Mouse (Mus musculus) thymus, adult 2 months (tissue): ENCODE measurements around the gene Enc1. TPM values are rescaled to one million over a fixed set of nuclear protein-coding genes. Genes with fewer than 3 reads are reported as not detected.
"Not testable (repeated sequence)": the region's sequence is repeated elsewhere in the genome, so short reads cannot be mapped to it uniquely, and the experiment has no call there.

Experiments
- DNase-seq: peaks from one replicate; pipeline ENCODE4 v3.0.0; 2021
- H3K27ac ChIP-seq: fragments of 200-500 bp; 2 replicates; pipeline ENCODE4 v1.5.1; 2012; ENCODE audit warnings: low read length, control low read depth; ENCODE audit not compliant: control insufficient read depth, insufficient read depth
- H3K27me3 ChIP-seq: fragments of 200-500 bp; 2 replicates; pipeline ENCODE4 v1.6.1; 2012; ENCODE audit warnings: mild to moderate bottlenecking, low read length, moderate library complexity, mixed read lengths; ENCODE audit not compliant: control insufficient read depth, insufficient read depth
- H3K36me3 ChIP-seq: fragments of 200-500 bp; 2 replicates; pipeline ENCODE4 v1.6.1; 2012; ENCODE audit warnings: mild to moderate bottlenecking, low read length, moderate library complexity; ENCODE audit not compliant: control insufficient read depth, insufficient read depth
- H3K4me1 ChIP-seq: fragments of 200-500 bp; replicated peaks from 2 replicates; pipeline ENCODE4 v1.6.1; 2012; ENCODE audit warnings: low read length; ENCODE audit not compliant: control insufficient read depth, insufficient read depth
- H3K4me3 ChIP-seq: fragments of 200-500 bp; 2 replicates; pipeline ENCODE4 v1.5.1; 2012; ENCODE audit warnings: mild to moderate bottlenecking, low read length, control low read depth, moderate library complexity; ENCODE audit not compliant: control insufficient read depth, insufficient read depth
- CTCF ChIP-seq: fragments of 200-500 bp; IDR thresholded peaks from 2 replicates; pipeline ENCODE4 v1.5.1; 2012; ENCODE audit warnings: mild to moderate bottlenecking, control low read depth, low read length, moderate library complexity, borderline replicate concordance; ENCODE audit not compliant: control insufficient read depth, poor library complexity, insufficient read depth; ENCODE audit errors: extremely low read depth
- POLR2A ChIP-seq: fragments of 200-500 bp; IDR thresholded peaks from 2 replicates; pipeline ENCODE4 v1.6.1; 2012; ENCODE audit warnings: mild to moderate bottlenecking, low read length, control low read depth, moderate library complexity; ENCODE audit not compliant: control insufficient read depth, poor library complexity, insufficient read depth; ENCODE audit errors: extremely low read depth
- WGBS: fragments of 180-500 bp; shearing (Covaris S2); methylation state at CpG from one replicate; pipeline ENCODE4 v1.1.7; 2018; 5-methylcytosine and 5-hydroxymethylcytosine counted together
- polyA plus RNA-seq: library from polyadenylated mRNA; depleted of rRNA; stranded (reverse); fragments of >200 nt; gene quantifications from 2 replicates; pipeline ENCODE4 v1.2.3, GENCODE M21; 2012

Enc1 gene
- polyA plus RNA-seq, 1 experiment = 7.6 TPM

GRCm38 (mm10) chr13:97259271-97259670, 18.4 kb downstream of the Enc1 start:
- WGBS = 91% methylated on average over 16 of the region's 16 CpGs

DNA sequence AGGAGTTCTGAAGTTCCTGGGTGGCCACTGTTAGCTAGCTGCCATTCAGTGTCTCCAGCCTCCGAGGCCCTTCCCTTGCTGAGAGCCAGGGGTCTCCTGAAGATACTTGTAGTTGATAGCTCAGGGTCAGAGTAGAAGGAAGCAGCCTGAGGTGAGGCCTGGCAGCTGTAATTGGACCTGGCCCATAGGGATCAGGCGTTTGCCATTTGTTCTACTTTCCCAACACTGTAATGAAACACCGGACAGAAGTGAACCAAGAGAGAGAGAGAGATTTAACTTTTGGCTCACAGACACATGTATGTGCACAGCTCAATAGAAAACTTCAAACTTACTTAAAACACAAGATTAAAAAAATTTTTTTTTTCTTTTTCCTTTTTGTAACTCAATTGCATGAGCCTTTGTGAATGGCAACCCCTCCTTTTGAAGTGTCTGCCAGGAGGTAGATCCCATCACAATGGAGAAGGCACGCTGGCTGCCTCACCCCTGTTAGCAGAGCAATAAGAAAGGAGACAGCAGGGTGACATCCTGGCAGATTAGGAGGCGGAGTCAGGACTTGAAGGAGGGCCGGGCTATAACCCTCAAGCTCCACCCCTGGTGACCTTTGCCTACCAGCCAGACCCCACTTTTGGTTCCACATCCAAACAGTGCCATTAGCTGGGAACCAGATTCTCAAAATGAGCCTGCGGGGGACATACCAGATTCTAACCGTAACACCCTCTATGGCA, 19.7 kb downstream of the Enc1 start:
- no peak overlapping the region for H3K27ac ChIP-seq
- H3K4me1 ChIP-seq = no peaks in the 10 kb centered on the region
- TF ChIP-seq CTCF (no peak), POLR2A (no peak)
- no peak overlapping the region for H3K4me3 ChIP-seq
- H3K27me3 ChIP-seq = no peaks in the 10 kb centered on the region
- WGBS = 90% methylated on average over 8 of the region's 8 CpGs
- no peak for DNase-seq
- no peaks in the 10 kb centered on the region for H3K36me3 ChIP-seq

More at GRCm38 (mm10) chr13:97259271-97259670, 18.4 kb downstream of the Enc1 start:
- DNase-seq = no peak
- H3K36me3 ChIP-seq = no peaks in the 10 kb centered on the region
- no peaks in the 10 kb centered on the region for H3K27me3 ChIP-seq
- H3K4me1 ChIP-seq = no peaks in the 10 kb centered on the region
- H3K27ac ChIP-seq = no peak overlapping the region
- no peak overlapping the region for H3K4me3 ChIP-seq
- TF ChIP-seq POLR2A (no peak), CTCF (no peak)

- Histone ChIP-seq H3K4me1 (no peaks in the 10 kb centered on the region), H3K36me3 (no peaks in the 10 kb centered on the region), H3K27ac (no peak overlapping the region), H3K4me3 (no peak overlapping the region), H3K27me3 (no peaks in the 10 kb centered on the region)
- no peak for DNase-seq
- TF ChIP-seq CTCF (no peak), POLR2A (no peak)
- 91% methylated on average over 6 of the region's 8 CpGs for WGBS
These were observed 20.6 kb downstream of the Enc1 start for GRCm38 (mm10) chr13:97261549-97261948.

GRCm38 (mm10) chr13:97262676-97263075, 21.8 kb downstream of the Enc1 start:
- 94% methylated on average over 10 of the region's 10 CpGs for WGBS
- Histone ChIP-seq H3K27ac (no peak overlapping the region), H3K4me1 (no peaks in the 10 kb centered on the region), H3K27me3 (no peaks in the 10 kb centered on the region), H3K4me3 (no peak overlapping the region), H3K36me3 (no peaks in the 10 kb centered on the region)
- no peak for DNase-seq
- TF ChIP-seq POLR2A = no peak
- TF ChIP-seq CTCF = no peak

GRCm38 (mm10) chr13:97265534-97265933, 24.6 kb downstream of the Enc1 start:
- not testable (repeated sequence) for H3K4me3 ChIP-seq, H3K4me1 ChIP-seq, H3K36me3 ChIP-seq, H3K27me3 ChIP-seq, DNase-seq, H3K27ac ChIP-seq
- WGBS = 60% methylated on average over 6 of the region's 6 CpGs

GRCm38 (mm10) chr13:97270723-97271122, 29.8 kb downstream of the Enc1 start:
- H3K4me1 ChIP-seq = peaks cover 7% of the 10 kb centered on the region; the same call in 1 of the 2 replicates
- TF ChIP-seq POLR2A = no peak
- TF ChIP-seq CTCF = no peak
- H3K36me3 ChIP-seq = no peaks in the 10 kb centered on the region
- whole genome bisulfite sequencing = 92% methylated on average over 2 of the region's 2 CpGs
- no peak overlapping the region for H3K27ac ChIP-seq
- H3K4me3 ChIP-seq = no peak overlapping the region
- no peaks in the 10 kb centered on the region for H3K27me3 ChIP-seq
- DNase-seq = no peak

- peaks cover 7% of the 10 kb centered on the region; the same call in 1 of the 2 replicates for H3K4me1 ChIP-seq
- no peaks in the 10 kb centered on the region for H3K27me3 ChIP-seq
- DNase-seq = no peak
- H3K27ac ChIP-seq = no peak overlapping the region
- TF ChIP-seq CTCF (no peak), POLR2A (no peak)
- 89% methylated on average over 6 of the region's 6 CpGs for WGBS
- no peak overlapping the region for H3K4me3 ChIP-seq
- no peaks in the 10 kb centered on the region for H3K36me3 ChIP-seq
These were observed 30.7 kb downstream of the Enc1 start for GRCm38 (mm10) chr13:97271641-97272040.
